Mouse (Mus musculus) adrenal gland, postnatal 25 days (tissue): ENCODE data around the gene Olfr675. TPM values are rescaled to one million over a fixed set of nuclear protein-coding genes. Genes with fewer than 3 reads are reported as not detected.
"Not testable (repeated sequence)": the region's sequence is repeated elsewhere in the genome, so short reads cannot be mapped to it uniquely, and the experiment has no call there.

Experiments
- DNase-seq: peaks from one replicate; pipeline ENCODE4 v3.0.0; 2021; ENCODE audit warnings: mixed read lengths
- long read RNA-seq: library from polyadenylated mRNA; stranded (forward); transcript quantifications from one replicate; pipeline ENCODE4 v2.0.0, GENCODE M21; 2021
- total RNA-seq: library from RNA; stranded (reverse); gene quantifications from 2 replicates; pipeline ENCODE4 v1.2.3, GENCODE M21; 2021

The Olfr675 gene
- total RNA-seq = not detected in 2 replicates
- long read RNA-seq = 0 reads

GRCm38 (mm10) chr7:105028360-105028759 lies at the start of gene Olfr675:
Gene Olfr675 (minus strand): TSS chr7:105028460.
- no peak for DNase-seq

GRCm38 (mm10) chr7:105064175-105064574 lies 35.9 kb upstream of the Olfr675 start, which contains the start of gene Olfr678:
Gene Olfr678 (plus strand): TSS chr7:105064475.
- DNase-seq = no peak

GRCm38 (mm10) chr7:105058951-105059350 lies 30.7 kb upstream of the Olfr675 start:
- no peak for DNase-seq

DNA sequence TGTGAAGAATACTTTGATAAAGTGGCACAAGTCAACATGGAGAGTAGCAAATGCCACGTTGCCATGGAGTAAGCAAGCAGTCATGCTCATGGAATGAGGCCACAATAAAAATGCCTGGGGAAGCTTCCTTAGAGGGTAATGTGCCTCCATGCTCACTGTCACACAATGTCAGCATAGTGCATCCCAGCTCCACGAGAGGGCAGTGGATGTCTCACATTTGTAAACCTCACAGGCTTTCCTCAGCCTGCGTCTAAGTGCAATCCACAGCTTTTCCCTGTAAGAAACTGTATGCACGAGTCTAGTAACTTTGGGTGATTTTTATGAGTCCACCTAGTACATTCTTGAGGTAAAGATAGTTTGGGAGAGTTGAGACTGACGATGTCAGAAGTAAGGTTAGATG lies 5.6 kb upstream of the Olfr675 start:
- DNase-seq = not testable (repeated sequence)

GRCm38 (mm10) chr7:105032398-105032797 lies 4.1 kb upstream of the Olfr675 start, which contains the start of gene Olfr676:
Gene Olfr676 (plus strand): TSS chr7:105032698.
- DNase-seq = no peak

GRCm38 (mm10) chr7:105022530-105022929 lies 5.7 kb downstream of the Olfr675 start:
- no peak for DNase-seq

- no peak for DNase-seq
Measured at GRCm38 (mm10) chr7:105001929-105002328, 26.3 kb downstream of the Olfr675 start, which contains the start of gene Olfr672. Gene Olfr672 (minus strand): TSS chr7:105002029.

GRCm38 (mm10) chr7:104979026-104979425 lies 49.2 kb downstream of the Olfr675 start, which contains the start of gene Olfr671:
Gene Olfr671 (minus strand): TSS chr7:104979126.
- DNase-seq = no peak

DNA sequence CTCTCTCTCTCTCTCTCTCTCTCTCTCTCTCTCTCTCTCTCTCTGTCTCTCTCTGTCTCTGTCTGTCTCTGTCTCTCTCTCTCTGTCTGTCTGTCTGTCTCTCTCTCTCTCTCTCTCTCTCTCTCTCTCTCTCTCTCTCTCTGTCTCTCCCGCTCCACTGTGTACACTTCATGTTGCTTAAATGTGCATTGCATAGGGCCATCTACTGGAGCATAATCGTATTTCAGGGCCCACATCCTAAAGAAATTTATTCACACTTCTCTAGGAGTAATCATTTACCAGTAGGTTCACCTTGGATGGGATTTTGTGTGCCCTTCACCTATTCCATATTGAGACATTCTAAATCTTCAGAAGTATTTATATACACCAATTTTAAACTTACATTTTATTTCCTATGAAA lies 55.8 kb downstream of the Olfr675 start:
- DNase-seq = not testable (repeated sequence)

Other genes starting within 250 kb of the Olfr675 start
- gene Usp17lb, start 185.9 kb downstream of the Olfr675 start, total RNA-seq = 0.43 TPM in 1 of 2 replicates, not detected in the other
- not detected in 2 replicates for gene Usp17la, start 171.5 kb downstream of the Olfr675 start, total RNA-seq
- not detected in 2 replicates for gene Olfr665, start 150.4 kb downstream of the Olfr675 start, total RNA-seq
- gene Olfr666, start 132.5 kb downstream of the Olfr675 start, total RNA-seq = not detected in 2 replicates
- gene Olfr667, start 107.0 kb downstream of the Olfr675 start, total RNA-seq = not detected in 2 replicates
- not detected in 2 replicates for gene Olfr668, start 100.4 kb downstream of the Olfr675 start, total RNA-seq
- gene Olfr669, start 94.2 kb downstream of the Olfr675 start, total RNA-seq = not detected in 2 replicates
- gene Olfr670, start 65.8 kb downstream of the Olfr675 start, total RNA-seq = not detected in 2 replicates
- gene Olfr671, start 49.3 kb downstream of the Olfr675 start, total RNA-seq = not detected in 2 replicates
- not detected in 2 replicates for gene Olfr672, start 26.4 kb downstream of the Olfr675 start, total RNA-seq
- gene Olfr676, start 4.2 kb upstream of the Olfr675 start, total RNA-seq = not detected in 2 replicates
- gene Olfr677, start 22.9 kb upstream of the Olfr675 start, total RNA-seq = not detected in 2 replicates
- not detected in 2 replicates for gene Olfr678, start 36.0 kb upstream of the Olfr675 start, total RNA-seq
- not detected in 2 replicates for gene Olfr679, start 52.7 kb upstream of the Olfr675 start, total RNA-seq
- gene Olfr680-ps1, start 64.4 kb upstream of the Olfr675 start, total RNA-seq = not detected in 2 replicates
- not detected in 2 replicates for gene Olfr681, start 88.4 kb upstream of the Olfr675 start, total RNA-seq
- gene Olfr683, start 118.6 kb upstream of the Olfr675 start, total RNA-seq = not detected in 2 replicates
- not detected in 2 replicates for gene Olfr684, start 135.2 kb upstream of the Olfr675 start, total RNA-seq
- gene Olfr685, start 157.6 kb upstream of the Olfr675 start, total RNA-seq = not detected in 2 replicates
- gene Olfr686, start 179.0 kb upstream of the Olfr675 start, total RNA-seq = not detected in 2 replicates